Mouse (Mus musculus): Measurements from ENCODE around the gene Endov.

The Endov gene

DNA sequence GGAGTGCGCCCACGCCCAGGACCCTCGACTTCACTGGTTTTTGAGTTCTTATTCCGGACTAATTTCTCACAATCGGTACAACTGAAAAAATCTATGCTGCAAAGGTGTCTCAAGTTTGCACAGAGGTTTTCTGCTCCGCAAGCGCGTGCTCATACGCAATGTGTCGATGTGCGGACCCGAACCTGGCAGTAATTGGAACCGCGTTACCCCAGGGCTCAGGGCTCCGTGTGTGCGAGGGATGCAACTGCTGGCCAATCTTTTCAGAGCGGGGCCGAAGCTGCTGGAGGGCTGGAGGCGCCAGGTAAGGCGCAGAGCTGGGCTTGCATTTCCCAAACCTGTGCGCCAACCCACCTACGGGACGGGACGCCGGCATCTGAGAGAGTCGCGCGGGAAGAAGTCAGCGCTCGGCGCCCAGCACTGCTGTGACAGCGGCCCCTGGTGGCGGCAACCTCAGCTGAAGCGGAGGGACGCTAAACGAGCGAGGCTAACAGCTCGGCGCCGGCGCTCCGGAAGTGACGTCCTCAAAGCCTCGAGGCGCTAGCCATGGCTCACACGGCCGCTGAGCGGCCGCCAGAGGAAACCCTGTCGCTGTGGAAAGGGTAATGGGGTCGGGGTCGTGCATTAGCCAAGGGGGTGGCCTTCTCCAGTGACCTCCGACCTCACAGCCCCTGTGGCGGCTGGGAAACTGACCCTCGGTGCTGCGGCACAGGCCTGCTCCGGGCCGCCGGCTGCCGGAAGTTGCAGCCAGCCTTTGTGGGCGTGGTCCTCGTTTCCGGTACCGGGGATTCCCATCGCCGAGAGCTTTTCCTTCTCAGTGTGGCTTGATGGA lies at the start of gene Endov:
Gene Endov (plus strand): TSS at position 487 of the 829 bp plus-strand sequence.
- peak; percentile 96 to 99 for DNase-seq (ENCODE audit: low spot score in 2 of 2)

DNA sequence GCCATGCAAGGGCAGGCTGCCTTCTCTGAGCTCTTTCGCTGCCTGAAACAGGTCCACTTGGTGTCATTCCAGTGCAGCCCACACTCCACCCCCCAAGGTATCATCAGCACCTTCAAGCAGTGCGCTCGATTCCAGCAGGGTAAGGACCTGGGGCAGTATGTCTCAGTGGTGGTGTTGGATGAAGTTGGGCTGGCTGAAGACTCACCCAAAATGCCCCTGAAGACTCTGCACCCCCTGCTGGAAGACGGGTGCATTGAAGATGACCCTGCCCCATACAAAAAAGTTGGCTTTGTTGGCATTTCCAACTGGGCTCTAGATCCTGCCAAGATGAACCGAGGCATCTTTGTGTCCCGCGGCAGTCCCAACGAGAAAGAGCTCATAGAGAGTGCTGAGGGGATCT lies 48.9 kb upstream of the Endov start:
- no peak for DNase-seq (ENCODE audit: low spot score in 2 of 2)

DNA sequence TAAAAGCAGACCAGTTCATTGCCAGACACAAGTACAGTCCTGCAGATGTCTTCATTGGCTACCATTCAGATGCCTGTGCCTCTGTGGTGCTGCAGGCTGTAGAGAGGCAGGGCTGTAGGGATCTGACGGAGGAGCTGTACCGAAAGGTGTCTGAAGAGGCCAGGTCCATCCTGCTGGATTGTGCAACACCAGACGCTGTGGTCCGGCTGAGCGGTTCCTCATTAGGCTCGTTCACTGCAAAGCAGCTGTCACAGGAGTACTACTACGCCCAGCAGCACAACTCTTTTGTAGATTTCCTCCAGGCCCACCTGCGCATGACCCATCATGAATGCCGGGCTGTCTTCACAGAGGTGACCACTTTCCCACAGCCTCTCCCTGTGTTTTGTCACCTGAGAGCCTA lies 47.7 kb upstream of the Endov start:
- no peak for DNase-seq (ENCODE audit: low spot score in 2 of 2)

DNA sequence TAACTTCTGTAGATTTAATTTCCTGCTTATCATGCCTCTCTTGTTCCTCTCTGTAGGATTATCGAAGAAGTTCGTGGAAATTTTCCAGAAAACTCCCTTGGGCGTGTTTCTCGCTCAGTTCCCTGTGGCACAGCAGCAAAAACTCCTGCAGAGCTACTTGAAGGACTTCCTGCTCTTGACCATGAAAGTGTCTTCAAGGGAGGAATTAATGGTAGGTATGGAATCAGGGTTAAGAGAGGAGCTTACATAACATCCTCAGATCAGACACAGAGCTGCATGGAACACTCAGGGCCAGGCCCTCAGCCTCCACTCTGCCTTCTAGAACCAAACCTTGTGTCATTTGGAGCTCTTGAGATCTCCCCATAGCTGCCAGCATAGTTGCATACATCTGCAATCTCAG lies 35.0 kb upstream of the Endov start:
- no peak for DNase-seq (ENCODE audit: low spot score in 2 of 2)

DNA sequence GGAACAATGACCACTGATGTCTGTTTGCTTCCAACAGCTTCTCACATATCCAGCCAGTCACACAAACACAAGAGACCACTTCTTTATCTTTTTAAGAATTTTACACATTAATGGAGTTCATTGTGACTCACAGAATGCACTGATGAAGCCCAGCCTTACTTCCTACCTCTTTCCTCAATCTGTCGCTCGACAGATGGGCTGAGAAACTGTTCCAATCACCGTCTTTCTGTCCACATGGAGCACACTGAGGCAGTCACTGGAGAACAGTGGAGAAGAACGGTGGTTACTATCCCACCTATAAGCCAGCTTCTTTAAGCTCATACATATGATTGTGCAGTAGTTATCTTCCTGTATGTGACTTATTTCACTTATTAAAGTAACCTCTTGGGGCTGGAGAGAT lies 13.3 kb upstream of the Endov start:
- no peak for DNase-seq (ENCODE audit: low spot score in 2 of 2)

DNA sequence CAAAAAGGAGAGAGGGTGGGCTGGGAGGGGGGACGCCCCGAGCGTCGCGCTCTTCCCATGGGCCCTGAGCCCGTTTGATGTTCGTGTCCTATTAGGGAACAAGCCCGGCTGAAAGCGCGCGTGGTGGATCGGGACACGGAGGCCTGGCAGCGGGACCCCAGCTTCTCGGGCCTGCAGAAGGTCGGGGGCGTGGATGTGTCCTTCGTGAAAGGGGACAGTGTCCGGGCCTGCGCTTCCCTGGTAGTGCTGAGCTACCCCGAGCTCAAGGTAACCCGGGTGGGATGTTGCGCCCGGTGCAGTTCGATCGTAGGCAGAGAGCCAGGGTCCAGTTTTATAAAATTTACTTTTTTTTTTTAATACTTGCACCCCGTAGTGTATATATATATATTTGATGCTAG lies 542 bp downstream of the Endov start:
- DNase-seq (ENCODE audit: low spot score in 2 of 2), result no peak

DNA sequence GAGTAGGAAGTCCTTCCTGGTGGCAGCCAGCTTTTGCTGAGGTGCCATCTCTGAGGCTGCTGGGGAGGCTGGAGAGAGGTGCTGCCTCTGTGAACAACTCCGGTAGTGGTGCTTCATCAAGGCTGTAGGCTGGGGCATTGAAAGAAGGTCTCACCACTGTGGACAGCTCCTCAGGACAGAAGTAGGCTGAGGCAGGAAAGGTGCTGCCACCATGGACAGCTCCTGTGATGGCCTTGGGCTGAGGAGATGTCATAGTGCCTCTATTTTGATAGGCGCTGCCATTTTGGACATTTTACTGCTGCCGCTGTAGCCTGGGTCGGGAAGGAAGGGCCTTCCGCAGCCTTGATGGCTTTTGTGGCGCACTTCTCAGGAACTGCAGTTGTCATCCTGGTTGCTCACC lies 1.7 kb downstream of the Endov start:
- no peak for DNase-seq (ENCODE audit: low spot score in 2 of 2)

DNA sequence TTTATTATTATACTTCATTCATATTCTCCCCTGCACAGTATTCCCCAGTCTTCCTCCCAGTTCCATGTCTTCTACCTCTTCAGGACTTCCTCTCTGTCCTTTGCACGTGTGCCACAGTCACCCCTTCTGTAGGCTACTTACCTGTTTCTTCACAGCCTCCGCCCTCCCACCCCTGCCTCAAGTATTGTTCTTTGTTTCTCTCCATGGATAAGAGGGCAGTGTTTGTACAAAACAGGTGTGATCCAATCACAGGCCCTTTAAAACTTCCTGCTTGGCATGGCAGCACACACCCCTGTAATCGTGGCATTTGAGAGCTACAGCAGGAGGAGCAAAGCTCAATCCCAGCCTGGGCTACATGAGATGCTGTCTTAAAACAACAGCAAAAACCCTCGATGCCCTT lies 2.4 kb downstream of the Endov start:
- DNase-seq (ENCODE audit: low spot score in 2 of 2), result no peak

DNA sequence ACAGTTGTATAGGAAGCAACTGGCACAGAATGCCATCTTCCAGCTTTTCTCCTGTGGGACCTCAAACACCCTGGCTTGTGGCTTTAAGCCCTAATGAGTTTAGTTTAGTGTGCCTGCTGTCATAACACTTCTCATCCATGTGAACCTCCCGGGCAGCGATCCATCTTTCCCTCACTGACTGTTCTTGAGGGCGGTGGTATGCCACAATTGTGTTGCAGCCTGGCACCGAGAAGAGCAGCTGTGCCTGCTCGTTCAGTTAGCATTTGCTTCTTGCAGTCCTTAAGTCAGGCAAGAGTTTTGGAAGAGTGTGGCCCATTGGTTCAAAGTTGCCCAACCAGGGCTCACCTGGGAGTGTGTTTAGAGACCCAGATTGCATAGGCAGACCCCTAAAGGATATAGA lies 5.0 kb downstream of the Endov start:
- DNase-seq (ENCODE audit: low spot score in 2 of 2), result no peak

DNA sequence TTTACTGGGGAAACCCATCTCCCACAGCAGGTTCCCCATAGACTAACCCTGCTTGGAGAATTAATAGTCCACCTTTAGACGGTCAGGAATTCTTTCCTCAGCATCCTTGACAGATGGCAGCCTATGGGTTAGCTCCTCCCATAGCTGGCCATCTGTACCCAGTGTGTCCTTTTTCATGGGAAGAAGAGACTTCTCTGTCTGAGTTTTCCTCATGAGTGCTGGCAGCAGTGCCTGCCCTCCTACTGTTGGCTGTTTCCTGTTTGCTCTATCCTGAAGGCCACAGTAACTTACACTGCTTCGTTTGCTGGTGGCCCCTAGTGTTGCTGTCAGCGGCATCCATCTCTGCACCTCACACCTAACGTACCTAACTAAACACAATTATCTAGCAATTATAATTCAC lies 6.3 kb downstream of the Endov start:
- no peak for DNase-seq (ENCODE audit: low spot score in 2 of 2)

DNA sequence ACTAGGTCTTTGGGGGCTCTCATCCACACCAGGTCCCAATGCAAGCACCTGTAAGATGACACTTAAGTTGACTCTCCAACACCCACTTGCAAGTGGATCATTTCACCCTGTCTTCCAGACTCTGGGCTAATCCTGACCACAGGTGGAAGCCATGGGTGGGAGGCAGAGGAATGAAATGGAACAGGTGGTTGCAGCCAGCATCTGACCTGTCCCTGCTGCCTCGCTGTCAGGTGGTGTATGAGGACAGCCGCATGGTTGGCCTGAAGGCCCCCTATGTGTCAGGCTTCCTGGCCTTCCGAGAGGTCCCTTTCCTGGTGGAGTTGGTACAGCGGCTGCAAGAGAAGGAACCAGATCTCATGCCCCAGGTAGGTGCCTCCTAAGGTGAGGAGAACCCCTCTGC lies 8.2 kb downstream of the Endov start:
- DNase-seq (ENCODE audit: low spot score in 2 of 2), result no peak

DNA sequence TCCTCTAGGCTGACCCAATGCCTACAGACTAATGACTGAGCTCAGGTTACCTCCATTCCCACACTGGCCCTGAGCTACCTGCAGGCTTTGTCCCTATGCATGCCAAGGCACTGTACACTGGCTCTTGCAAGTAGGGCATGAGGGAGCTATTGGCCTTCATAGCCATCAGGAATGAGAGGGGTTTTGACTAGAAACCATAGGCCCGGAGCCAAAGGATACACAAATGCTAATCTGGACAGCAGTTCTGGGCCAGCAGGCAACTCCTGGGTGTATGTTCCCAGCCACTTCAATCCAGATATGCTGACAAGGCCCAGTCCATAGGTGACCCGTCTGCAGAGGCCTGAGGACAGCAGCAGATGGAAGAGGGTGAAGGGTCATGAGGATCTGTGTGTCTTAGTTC lies 8.9 kb downstream of the Endov start:
- DNase-seq (ENCODE audit: low spot score in 2 of 2), result no peak

DNA sequence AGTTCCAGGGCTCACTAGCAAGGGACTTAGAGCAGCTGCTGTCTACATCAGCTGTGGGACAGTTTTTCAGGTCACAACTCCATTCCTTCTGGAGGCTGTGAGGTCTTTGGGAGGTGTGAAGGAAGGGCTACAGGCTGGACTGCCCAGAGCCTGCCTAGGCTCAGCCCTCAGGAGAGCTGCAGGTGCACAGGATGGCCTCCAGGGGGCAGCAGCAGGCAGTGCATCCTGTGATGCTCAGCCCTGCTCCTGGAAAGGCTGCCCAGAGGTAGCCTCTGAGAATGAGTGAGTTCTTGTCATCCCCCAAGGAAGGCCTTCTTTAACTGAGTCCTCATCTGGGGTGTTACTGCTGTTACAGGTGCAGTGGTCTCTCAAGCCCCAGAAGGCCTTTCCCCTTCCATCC lies 12.5 kb downstream of the Endov start:
- peak; percentile 47 to 77 for DNase-seq (ENCODE audit: low spot score in 2 of 2)

DNA sequence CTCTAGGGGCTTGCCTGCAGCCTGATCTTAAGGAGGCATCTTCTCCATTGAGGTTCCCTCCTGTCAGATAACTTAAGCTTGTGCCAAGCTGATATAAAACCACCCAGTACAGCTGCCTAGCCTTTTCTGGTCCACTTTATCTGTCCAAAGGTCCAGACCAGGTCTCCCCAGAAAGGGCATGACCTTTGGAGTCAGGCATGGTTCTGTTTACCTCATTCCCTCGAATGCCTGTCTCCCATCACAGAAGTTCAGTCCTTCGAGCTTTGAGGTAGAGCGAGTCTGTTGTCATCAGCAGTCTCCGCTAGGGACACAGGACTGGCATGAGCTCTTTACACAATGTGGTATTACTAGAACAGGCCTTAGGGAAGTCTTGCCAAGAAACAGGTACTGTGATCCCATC lies 15.2 kb downstream of the Endov start:
- no peak for DNase-seq (ENCODE audit: low spot score in 2 of 2)

DNA sequence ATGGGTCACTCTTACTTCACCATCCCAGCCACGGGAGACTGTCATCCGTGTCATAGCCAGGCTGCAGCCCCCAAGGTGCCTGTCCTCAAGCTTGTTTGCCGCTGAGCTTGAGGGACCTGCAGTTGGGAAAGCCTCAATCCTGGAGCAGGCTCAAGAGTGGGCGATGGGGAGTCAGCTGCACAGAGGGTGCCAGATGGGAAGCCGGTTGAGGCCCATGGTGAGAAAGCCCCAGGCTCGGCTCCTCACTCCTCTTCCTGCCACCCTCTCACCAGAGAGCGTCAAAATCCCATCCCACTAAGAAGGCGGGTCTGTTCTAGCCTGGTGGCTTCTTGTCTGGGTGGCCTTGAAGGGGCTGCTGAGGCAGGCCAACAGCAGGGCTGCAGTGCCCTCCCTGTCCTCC lies 16.6 kb downstream of the Endov start:
- no peak for DNase-seq (ENCODE audit: low spot score in 2 of 2)

DNA sequence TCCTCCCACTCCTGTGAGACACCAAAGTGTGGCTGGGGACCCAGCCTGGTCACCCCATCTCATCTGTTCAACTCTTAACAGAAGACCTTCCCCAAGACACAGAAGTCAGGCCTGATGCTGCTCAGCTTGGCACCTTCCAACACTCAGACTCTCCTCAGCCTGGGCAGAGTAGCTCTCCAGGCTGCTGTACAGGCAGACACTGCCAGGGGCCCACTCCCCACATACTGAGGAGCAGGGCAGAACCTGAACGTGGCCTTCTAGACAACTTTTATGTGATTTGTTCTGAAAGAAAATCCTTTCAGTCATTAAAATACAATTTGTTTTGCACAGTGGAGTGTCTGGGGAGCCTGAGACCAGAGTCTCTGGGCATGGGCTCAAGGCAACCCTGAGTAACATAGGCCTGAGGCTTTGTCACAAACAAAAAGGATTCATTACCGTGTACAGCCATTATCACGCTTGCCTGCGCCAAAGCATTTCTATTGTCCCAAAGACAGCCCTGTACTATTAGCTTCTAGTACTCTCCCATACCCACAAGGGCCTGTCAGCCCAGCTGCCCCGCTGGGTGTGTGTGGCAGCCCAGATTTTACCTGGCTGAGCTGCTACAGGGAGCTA lies 18.1 kb downstream of the Endov start:
- DNase-seq (ENCODE audit: low spot score in 2 of 2), result no peak

DNA sequence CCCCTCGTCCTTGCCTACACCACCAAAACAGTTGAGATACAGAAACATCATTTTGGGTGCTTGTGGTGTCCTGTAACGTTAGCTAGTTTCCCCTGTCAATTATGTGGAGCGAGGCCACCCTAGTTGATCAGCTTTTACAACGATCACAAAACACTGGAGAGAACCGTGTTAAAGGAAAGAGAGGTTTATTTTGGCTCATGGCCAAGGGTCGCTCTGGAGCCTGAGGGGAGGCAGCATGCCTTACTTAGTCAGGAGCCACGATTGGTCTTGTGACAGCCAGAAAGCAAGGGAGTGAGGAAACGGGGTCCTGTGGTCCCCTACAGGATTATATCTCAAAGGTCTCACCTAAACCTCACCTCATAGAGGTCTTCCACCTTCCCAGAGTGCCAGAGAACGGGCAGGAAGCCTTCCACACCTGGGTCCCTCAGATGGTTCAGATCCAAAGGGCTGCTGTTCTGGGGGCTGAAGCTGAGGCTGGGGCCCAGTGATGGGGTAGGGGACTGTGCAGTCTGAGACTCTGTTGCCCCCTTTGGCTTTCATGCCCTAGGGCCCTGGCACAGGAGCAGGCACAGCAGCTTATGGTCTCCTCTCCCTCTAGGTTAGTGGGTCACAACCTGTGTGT lies 22.0 kb downstream of the Endov start:
- no peak for DNase-seq (ENCODE audit: low spot score in 2 of 2)

DNA sequence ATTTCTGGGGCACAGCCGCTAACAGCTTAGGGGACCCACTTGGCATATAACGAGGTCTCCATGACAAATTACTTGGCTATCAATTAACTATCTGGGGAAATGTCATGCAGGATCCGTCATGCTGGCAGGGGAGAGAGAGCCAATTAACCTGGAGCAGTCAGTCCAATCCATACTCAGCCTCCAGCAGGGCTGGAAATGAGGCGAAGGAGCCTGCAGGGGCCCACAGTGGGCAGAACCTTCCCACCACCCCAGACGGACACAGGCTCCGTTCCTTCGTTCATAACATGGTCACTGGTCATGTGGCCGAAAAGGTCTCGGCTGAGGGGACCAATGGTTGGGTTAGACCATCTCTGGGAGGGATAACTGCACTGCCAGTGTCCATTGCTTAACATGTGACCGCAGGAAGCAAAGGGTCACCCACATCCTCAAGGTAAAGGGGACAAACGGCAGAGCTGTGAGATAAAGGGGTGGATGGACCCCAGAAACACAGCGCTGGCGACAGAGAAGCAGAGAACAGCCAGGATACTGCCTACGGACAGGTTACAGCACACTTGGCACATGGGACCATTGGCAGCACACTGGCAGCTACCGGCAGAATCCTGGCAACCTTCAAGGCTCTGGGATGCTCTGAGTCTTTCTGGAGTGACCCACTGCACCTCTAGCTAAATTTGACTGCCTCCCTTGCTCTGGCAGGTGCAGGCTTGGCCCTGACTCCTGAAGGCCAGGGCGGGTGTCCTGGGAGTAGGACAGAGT lies 23.1 kb downstream of the Endov start:
- no peak for DNase-seq (ENCODE audit: low spot score in 2 of 2)

DNA sequence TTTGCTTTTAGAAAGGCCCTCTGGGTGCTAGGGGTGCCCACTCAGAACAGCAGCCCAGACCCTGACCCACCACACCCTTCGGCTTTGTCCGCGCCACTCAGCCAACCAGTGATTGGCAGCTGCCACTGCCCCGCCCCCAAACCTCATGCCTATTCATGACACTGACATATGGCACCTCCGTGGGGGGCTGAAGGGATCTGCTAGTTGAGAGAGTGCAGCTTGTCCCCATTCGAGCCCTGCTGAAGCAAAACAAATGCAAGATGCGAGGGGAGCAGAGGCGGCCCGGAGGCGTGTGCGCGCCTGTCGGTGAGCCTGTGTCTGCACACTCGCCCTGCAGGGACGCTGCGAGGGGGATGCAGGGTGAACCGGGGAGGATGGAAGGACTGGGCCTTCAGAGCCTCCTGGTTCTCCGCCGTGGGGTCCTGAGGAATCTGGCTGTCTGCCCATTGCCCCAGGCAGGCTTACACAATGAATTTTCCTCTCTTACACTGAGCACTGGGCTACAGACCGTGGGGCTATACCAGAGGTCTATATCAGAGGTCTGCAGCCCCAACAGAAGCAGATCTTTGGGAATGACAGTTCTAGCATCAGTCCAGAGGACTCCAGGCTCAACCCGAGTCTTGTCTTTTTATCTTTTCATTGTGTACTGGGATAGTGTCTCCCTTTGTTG lies 24.0 kb downstream of the Endov start:
- DNase-seq (ENCODE audit: low spot score in 2 of 2), result no peak

DNA sequence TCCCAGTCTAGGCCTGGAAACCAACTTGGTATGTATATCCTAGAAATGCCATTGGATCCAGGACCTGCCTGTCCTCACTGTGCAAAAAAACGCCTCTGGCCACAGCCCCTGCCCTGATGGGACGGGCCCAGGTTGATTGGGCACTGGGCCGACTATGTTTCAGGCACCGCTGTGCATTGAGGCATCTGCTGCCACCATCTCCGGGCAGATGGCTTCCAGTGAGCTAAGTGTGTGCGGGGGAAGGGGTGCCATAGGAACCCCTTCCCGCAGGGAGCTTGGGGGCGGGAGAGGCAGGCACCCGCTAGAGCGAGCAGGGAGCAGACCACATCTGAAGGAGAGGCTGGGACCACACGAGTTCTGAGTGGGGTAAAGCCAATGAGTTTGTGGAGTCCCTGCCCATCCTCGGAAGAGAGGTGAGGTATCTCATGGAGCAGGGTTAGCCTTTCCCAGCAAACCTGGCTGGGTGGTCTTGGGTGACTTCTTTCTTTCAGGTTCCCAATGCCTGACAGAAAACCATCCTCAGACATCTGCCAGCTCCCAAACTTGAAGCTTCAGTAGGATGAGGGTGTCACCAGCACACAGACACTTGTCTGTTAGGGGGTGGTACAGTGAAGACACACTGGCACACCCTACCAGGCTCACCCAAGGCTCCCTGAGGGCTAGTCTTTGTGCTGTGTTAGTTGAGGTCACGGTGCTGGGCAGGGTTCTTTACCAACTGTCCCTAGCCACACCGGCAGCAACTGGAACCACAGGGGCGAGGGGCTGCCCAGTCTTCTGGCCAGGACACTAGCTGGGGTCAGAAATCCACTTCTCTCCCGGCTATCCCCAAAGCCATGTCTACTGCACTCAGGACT lies 24.9 kb downstream of the Endov start:
- no peak for DNase-seq (ENCODE audit: low spot score in 2 of 2)
